Mouse (Mus musculus): ENCODE results near the gene Ptpra.

The Ptpra gene

GRCm38 (mm10) chr2:130449794-130450433, at the start of gene Ptpra:
Ptpra (plus strand) TSS chr2:130450278.
- peak; percentile 88 for DNase-seq (ENCODE audit: low spot score)

DNA sequence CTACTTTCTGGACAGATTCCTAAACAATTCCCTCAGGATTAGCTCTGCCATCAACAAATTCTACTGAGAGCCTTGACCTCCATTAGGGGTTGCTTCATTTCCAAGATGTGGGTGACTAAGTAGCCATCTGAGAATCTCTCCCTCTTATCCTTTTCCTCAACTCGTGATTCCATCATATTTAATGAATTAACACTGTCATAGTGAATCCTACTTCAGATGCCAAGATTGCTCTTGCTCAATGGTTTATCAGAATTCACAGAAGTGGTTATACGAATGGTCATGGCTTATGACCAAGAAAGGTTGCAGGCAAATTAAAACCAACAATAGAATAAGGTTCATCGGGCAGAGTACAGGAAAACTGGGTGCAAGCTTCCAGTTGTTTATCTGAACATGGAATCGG, 48.2 kb upstream of the Ptpra start:
- no peak for DNase-seq (ENCODE audit: low spot score)

- DNase-seq (ENCODE audit: low spot score) = no peak
These were observed 45.1 kb upstream of the Ptpra start, which contains the start of the genes Gm28372 and 1700020A23Rik for GRCm38 (mm10) chr2:130404939-130405338. Gm28372 (plus strand) TSS chr2:130405239. 1700020A23Rik (plus strand) TSS chr2:130405259.

- no peak for DNase-seq (ENCODE audit: low spot score)
These were observed 43.9 kb upstream of the Ptpra start, which contains the start of gene Tmem239 for GRCm38 (mm10) chr2:130406178-130406577. Tmem239 (plus strand) TSS chr2:130406478.

- no peak for DNase-seq (ENCODE audit: low spot score)
These were observed 41.9 kb upstream of the Ptpra start for GRCm38 (mm10) chr2:130408194-130408593.

DNA sequence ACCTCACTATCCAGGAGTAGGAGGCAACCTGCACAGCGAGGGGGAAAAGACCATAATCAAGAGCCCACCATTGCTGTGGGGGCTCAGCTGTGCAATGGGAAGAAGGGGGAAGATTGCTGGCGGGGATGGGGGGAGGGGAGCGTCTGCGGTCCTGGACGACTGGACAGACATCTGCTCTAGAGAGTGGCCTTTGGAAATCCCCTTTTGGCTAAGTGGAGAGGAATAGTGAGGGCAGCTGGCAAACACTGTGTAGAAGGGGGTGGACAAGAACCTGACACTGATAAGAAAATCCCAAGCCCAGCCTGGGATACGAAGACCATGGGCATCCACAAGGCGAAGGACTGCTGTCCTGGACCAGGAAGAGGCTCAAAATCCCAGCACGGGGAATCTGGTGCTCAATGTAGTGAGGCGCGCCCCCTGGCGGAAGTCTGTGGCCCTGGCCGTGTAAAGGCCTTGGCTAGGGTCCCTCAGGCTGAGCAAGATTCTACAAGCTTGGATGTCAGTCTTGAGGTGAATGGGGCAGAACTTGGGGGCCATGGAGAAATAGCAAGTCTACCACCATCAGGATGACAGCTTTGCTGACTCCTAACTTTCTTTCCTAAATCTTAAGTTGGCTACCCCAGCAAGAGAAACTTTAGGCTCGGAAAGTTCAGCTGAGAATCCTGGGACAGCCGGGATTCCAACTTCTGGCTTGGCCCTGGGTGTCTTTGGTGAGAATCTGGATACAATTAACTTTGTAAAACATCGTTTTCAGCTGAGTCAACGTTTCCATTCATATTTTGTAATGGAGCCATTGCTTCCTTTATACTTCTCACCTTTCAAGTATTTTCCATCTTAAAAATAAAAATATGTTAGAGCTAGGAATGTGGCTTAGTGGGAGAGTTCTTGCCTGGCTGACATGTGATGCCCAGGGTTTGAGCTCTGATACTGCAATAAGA, 38.3 kb upstream of the Ptpra start:
- peak; percentile 83 for DNase-seq (ENCODE audit: low spot score)

DNA sequence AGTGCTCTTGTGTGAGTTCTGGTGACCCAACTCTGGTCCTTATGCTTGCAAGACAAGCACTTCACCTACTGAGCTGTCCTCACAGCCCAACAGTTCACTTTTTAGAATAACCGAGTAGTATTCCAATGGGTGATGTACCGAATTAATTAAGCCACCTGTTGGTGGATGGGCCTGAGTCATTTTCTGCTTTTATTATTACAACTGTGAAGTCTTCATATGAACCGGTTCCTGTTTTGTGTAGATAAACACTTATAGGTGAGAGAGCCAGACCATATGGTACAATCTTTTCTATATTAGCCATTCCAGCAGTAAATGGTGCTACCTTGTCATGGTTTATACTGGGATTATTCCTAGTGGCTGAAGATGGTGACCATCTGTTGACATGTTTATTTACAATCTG, 37.3 kb upstream of the Ptpra start:
- no peak for DNase-seq (ENCODE audit: low spot score)

DNA sequence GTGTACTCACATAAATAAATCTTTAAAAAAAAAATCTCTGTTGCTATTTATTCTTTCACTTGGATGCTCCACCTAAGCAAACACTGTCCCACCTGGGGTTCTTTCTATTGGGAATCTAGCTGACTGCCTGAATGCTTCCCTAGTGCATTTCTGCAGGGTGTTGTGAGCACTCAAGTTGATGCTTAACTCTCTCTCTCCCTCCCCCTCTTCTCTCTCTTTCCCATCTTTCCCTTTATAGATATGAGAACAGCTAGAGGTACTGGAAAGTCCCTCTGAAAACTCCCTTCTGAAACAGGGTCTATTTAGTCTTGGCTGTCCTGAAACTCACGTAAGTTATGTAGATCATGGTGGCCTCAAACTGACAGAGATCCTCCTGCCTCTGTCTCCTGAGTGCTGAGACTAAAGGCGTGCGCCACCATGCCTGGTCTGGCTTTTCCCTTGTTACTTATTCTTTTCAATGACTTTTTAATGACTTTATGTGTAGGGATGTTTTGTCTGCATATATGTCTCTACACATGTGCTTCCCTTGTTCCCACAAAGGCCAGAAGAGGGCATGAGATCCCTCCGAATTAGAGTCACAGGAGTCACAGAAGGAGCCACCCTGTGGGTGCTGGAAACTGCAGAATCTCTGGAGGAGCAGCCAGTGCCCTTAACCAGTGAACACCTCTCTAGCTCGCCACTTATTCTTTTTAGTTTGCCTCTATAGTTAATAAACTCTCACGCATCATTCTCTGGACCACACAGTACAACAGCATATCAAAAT, 35.8 kb upstream of the Ptpra start:
- no peak for DNase-seq (ENCODE audit: low spot score)

GRCm38 (mm10) chr2:130421781-130422620, 28.1 kb upstream of the Ptpra start:
- DNase-seq (ENCODE audit: low spot score) = no peak

- DNase-seq (ENCODE audit: low spot score) = peak; percentile 81
These were observed 26.5 kb upstream of the Ptpra start for GRCm38 (mm10) chr2:130423397-130424125.

DNA sequence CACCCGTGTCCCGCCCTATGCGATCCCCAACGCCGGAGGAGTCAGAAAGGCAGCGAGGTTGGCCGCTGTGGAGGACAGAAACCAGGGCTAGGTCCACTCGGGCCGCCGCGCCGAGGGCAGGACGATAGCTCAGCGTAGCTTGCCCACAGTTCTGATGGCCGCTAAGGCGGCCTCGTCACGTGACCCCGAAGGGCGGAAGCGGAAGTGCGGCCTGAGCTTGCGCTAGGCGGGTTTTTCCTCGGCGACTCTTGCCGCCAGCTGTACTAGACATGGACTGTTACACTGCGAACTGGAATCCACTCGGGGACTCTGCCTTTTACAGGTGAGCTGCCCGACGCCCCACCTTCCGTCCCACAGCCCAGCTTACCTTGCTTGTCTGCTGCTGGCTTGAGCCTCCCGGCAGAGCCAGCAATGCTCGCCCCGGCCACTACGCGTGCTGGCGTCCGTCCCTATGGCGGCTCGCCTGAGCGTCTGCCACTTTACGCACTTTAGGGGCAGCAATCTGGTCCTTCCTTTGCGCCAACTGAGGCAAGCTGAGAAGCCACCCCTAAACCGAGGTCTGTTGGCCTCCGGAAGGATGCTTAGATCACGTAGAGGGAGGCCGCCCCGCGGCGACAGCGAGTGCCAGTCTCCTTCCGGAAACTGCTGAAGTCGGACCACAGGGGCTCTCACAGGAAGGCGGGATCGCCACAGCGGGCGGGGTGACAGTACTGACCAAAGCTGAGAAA, 25.8 kb upstream of the Ptpra start, which contains the start of the genes Vps16 and Pced1a:
TSS of gene Vps16 (plus strand) at position 214 of the 728 bp plus-strand sequence.
TSS of gene Pced1a (minus strand) at position 576 of the 728 bp plus-strand sequence.
- DNase-seq (ENCODE audit: low spot score) = peak; percentile 89

GRCm38 (mm10) chr2:130425112-130425511, 25.0 kb upstream of the Ptpra start:
- peak; percentile 55 for DNase-seq (ENCODE audit: low spot score)

- no peak for DNase-seq (ENCODE audit: low spot score)
These were observed 20.2 kb upstream of the Ptpra start for GRCm38 (mm10) chr2:130429851-130430250.

DNA sequence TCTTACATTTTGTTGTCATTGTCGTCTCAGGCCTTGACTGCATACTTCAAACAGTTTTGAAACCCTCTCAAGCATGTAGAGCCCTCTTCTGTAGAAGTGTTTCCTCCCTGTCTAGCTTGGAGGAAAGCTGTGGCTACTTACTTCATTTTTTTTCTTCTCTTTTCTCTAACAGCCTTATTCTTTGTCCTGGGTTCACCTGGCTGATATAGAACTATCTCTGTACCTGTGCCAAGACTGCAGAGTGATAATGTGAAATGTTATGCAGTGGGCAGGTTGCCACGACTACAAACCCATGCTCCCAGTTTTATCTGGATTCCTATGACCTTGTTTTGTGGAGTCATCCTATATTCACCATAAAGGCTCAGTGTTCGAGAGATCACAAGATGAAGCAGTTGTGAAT, 19.6 kb upstream of the Ptpra start:
- no peak for DNase-seq (ENCODE audit: low spot score)

- no peak for DNase-seq (ENCODE audit: low spot score)
These were observed 17.9 kb upstream of the Ptpra start for GRCm38 (mm10) chr2:130432157-130432556.

- DNase-seq (ENCODE audit: low spot score) = peak; percentile 43
These were observed 16.9 kb upstream of the Ptpra start for GRCm38 (mm10) chr2:130433152-130433551.

DNA sequence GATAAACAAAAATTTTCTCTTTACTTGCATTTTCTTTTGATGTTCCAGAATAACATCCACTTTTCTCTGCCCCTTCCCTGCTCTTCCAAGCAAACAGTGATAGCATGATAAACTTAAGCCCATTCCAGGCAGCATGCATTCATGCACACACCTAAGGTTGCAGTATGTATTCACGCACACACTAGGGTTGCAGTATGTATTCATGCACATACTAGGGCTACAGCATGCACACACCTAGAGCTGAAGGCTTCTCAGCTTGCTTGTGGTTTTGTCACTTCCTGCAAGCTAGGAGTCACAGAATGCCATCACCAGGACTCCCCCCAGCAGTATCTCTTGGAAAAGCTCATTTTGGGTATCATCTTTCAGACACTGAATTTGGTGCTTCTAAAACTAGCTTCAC, 13.3 kb upstream of the Ptpra start:
- no peak for DNase-seq (ENCODE audit: low spot score)

GRCm38 (mm10) chr2:130438861-130439260, 11.2 kb upstream of the Ptpra start:
- no peak for DNase-seq (ENCODE audit: low spot score)

DNA sequence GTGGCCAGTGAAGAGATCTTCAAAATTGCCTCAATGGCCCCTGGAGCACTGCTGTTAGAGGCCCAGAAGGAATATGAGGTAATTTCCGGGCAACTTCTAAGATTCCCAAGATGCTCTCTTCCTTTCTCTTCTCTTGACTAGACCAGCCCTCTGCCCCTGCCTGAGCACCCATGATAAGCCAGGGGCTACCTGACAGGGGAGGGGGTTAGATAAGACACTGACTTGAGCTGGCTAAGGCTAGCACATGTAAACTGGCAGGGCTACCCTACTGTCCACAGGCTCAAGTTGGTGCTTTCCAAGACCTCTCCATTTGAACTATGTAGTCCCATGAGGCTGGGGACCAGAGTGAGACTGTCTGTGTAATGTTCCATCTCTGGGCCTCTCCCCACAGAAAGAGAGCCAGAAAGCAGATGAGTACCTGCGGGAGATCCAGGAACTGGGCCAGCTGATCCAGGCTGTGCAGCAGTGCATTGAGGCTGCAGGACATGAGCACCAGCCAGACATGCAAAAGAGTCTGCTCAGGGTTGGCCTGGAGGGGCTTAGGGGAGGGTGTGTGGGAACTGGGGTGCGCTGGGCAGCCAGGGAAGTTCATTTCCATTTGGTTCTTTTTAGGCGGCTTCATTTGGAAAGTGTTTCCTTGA, 10.1 kb upstream of the Ptpra start:
- DNase-seq (ENCODE audit: low spot score) = no peak
